Mouse (Mus musculus): ENCODE results near the gene Cd22.
"Not testable (repeated sequence)": the region's sequence is repeated elsewhere in the genome, so short reads cannot be mapped to it uniquely, and the experiment has no call there.

Gene Cd22

DNA sequence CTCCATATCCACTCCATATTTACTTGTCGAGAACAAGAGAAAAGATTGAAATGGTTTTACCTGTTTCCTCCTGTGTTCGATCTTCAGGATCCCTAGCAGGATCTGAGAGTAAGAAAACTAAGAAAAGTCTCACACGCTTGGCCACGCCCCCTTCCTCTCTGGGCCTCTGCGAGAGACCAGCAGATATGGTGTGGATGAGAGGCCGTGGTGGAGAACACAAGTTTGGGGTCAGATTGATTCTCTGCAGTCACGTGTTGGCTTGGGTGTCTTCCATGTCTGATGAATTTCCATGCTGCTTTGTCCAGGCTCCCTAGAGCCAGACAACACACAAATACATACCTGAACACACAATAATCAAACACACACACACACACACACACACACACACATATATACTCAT lies at the start of gene Cd22:
TSS of gene Cd22 (minus strand) at position 167 of the 400 bp plus-strand sequence.
- no peak for DNase-seq (ENCODE audit: low spot score)

DNA sequence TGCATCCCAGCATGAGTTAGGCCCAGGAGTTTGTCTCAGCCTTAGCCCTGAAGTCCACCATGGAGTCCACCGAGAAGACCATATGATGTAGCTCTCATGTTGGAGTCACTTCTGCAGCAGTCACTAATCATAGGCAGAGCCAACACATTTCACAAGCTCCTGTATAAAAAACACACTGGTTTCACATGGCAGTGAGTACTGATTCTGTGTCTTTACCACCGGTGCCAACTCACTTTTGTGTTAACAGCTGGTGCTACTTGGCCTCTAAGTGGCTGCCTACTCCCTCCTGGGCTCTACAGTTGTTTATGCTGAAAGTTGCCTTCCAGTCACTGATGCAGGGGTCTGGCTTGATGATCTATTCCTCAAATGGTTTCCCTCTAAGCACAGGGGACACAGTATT lies 44.4 kb upstream of the Cd22 start, which contains the start of gene Hamp2:
TSS of gene Hamp2 (minus strand) at position 101 of the 400 bp plus-strand sequence.
- not testable (repeated sequence) for DNase-seq (ENCODE audit: low spot score)

DNA sequence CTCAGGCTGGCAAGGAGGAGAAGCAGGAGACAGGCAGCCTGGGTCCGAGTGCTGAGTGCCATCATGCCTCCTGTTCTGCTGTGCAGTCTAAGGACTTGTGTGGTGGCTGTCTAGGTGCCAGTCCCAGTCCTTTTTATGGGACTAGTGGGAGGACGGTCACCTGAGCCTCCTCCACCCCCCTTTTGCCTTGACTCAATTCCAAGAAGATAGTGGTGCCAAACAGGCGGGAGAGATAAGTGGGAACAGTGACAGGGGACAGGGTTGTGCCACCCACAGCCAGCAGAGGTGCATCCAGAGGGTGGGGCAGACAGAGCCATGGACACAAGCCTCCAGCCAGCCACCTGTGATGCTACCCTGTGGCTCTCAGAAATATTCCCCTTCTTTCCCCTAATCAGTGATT lies 43.9 kb upstream of the Cd22 start:
- no peak for DNase-seq (ENCODE audit: low spot score)

DNA sequence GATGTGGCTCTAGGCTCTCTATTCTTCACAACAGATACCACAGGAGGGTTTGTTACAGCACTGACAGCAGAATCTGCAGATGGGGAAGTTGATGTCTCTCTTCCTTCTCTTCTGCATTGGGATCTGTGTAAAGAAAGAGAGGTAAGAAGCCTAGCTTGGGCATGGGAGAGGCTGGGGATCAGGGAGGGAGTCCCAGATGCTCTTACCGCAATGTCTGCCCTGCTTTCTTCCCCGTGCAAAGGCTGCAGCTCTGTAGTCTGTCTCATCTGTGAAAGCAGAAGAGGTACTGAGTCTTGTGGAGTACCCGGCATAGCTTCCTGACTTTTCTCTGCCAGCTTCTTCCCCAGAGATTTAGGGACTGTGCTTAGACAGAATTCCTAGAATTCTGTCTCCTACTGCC lies 42.3 kb upstream of the Cd22 start:
- not testable (repeated sequence) for DNase-seq (ENCODE audit: low spot score)

DNA sequence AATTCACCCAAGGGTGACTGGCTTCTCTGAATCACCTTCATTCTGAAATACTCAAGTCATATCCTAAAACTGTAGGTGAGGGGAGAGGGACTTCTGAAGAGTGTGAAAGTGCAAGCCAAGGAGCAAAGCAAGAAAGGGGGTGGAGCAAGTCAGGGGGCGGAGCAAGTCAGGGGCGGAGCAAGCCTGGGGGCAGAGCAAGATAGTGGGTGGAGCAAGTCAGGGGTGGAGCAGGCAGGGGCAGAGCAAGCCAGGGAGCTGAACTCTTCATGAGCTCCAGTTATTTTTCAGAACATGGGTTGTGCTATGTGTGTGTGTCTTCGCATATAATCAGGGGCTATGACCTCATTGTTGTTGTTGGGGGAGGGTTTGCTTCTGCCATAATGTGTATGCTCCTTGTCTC lies 40.1 kb upstream of the Cd22 start:
- DNase-seq (ENCODE audit: low spot score): no peak

DNA sequence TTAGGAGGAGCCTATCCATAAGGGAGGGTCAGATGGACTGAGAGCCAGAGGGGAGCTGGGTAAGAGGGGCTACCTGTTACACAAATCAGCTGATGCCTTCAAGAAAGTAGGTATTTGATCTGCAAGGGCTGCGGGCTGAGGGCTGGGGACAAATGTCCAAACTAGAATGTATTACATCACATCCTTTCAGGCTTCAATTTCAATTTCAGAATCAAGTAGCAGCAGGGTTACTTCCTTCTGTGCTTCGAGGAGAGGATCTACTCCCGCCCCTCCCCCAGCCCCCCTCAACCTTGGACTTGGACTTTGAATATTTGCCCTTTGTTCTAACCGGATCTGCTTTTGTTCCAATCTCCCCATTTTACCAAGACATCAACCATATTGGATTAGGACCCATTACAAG lies 37.1 kb upstream of the Cd22 start:
- DNase-seq (ENCODE audit: low spot score): no peak

DNA sequence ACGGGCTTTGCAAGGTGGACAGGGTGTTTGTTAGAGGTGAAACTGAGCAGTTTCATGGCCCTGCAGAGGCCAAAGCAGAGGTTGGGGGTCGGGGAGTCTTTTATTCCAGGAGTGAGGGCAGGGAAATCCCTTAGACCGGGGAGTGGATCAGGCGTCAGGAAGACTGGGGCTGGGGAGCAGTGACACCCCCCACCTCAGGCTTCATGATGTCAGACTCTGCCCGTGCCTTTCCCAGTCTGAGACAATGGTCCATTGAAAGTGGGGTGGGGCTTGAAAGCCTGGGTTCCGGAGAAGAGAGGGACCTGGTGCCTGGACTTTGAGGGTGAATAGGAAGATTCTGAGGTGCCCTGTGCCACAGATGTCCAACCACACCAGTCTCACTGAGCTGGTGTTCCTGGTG lies 36.6 kb upstream of the Cd22 start:
- peak; percentile 55 for DNase-seq (ENCODE audit: low spot score)

DNA sequence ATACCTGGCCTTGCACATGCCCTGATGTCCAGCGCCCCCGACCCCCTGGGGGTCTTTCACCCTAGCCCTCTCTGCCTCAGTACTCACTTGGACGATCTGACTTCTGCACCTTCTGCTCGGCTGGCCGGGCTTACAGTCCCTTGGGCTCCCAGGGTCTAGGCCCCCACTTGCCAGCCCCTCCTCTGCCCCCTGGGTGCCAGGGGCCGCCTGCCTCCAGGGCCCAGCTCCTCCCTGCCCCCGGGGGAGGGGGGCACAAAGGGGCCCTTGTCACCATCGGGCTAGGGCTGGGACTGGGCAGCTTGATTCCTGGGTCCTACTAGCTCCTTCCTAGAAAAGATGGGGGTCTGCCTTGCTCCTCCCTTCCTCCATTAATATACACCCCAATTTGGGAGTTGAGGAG lies 34.6 kb upstream of the Cd22 start, which contains the start of gene Mag:
TSS of gene Mag (minus strand) at position 142 of the 400 bp plus-strand sequence.
- DNase-seq (ENCODE audit: low spot score): peak; percentile 53

DNA sequence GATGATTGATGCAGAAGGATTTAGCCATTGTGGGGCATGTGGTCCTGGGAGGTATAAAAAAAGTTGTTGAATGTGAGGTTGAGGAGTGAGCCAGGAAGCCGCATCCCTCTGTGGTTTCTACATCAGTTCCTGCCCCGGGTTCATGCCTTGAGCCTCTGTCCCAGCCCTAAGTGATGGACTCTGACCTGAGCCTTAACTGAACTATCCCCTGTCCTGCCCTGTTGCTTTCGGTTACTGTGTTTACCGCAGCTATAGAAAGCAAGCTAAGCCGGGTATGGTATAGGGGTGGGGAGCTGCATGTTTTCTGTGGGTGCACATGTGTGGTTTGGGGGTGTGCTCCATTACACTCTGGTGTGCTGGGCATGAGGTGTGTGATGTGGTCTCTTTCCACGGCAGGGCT lies 29.6 kb upstream of the Cd22 start:
- no peak for DNase-seq (ENCODE audit: low spot score)

DNA sequence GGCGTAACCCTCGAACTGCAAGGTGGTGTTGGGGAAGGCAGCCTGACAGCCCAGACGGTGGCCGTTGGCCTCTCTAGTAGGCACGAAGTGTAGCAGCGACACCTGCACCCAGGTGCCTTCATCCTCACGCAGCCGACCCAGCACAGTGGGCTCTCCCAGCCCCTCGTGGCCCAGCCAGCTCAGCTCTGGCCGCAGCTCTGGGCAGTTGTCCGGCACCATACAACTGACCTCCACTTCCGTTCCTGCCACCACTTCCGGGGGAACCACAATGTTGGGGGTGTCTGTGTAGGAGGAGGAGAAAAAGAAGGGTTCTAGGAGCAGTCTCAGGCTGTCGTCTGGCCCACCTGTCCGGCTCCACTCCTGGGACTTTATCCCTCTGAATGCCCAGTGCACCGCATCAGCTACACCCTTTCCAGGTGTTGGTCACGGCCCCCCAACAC lies 28.9 kb upstream of the Cd22 start:
- no peak for DNase-seq (ENCODE audit: low spot score)

DNA sequence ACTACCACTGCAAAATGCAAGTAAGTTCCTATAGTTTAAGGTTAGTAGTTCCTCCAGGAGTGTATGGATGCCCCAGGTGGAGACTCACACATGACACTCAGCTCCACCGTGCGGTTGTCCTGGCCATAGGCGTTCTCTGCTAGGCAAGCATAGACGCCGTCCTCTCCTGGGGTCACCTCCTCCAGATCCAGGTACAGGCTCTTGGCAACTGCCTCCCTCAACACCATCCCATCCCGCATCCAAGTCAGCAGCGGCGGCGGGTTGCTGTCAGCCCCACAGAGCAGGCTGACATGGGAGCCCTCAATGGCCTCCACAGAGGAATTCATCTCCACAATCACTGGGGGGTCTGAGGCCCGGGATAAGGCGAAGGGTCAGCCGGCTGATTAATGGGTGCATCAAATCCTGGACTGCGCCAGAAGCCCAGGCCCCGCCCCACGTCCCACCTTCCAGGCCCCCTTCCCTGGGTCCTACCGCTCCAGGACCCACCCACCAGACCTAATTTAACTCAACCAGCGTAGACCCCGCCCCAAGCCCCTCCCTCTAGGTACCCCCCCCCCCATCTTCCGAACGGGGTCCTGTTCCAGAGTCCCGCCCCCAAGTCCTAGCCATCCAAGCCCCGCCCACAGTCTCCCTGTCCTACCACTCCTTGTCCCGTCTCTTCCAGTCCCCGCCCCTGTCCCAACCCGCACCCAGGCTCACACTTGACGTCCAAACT lies 28.3 kb upstream of the Cd22 start:
- no peak for DNase-seq (ENCODE audit: low spot score)

DNA sequence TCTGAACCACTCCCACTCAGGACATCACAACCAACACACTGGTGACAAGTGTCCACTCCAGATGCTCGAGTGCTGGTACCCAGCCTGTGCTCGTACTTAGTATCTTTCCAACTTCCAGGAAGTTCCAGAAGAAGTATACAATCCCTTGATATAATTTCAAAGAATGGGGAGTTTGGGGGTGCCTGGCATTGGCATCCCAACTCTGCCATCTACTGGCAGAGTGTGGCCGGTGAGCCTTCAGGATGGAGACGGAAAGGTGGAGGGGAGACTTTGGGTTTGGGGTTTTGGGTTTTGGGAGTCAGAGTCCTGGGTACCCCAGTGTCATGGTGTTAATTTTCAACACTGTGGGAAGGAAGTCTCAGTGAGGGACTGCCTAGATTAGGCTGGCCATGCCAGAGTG lies 23.9 kb upstream of the Cd22 start:
- no peak for DNase-seq (ENCODE audit: low spot score)

DNA sequence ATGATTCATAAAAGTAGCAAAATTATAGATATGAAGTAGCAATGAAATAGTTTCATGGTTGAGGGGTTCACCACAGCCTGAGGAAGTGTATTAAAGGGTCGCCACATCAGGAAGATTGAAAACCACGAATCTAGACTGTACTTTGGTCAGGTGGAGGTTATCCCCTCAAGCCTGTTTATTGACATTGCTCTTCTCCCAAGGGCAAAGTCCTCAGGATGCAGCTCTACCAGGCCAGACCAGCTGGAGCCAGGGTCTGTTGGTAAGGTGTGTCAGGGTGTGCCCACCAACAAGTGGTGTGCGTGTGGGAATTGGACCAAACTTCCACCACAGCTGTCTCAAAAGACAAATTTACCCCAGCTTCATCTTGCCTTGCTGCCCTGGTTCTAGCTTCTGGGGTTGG lies 15.1 kb upstream of the Cd22 start:
- DNase-seq (ENCODE audit: low spot score): no peak

DNA sequence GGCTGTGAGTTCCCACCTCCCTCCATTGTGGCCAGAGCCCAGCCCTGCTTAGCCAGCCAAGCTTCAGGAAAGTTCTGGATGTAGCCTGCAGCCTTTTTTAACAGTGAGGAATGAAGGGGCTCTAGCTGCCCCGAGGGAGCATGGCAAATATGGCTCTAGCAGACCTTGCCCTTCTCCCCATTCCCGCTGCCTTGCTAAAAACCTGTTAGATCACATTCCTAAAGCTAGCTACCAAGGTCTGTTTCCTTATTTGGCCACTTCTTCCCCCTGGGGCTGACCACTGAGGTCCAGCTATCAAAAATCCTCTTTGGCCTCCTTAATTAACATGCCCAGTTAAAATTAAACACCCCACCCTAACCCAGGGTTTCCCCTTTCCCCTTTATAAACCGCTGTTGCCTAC lies 12.4 kb upstream of the Cd22 start:
- no peak for DNase-seq (ENCODE audit: low spot score)

DNA sequence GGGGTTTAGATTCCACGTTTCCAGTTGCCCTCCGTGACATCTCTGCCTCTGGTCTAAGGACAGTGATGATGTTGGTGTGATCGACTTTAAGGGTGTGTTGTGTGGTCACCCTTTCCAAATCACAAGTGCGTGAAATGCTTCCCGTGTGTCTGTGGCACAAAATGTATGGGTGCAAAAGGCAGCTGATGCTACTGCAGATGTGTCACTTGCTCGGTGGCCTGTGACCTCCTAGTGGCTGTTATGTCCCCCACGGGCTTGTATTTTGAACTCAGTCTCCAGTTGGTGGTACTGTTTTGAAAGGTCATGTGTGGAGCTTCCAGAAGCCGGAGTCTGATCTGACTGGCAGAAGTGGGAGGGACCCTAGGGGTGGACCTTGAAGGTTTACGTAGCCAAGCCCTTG lies 11.6 kb upstream of the Cd22 start:
- no peak for DNase-seq (ENCODE audit: low spot score)

DNA sequence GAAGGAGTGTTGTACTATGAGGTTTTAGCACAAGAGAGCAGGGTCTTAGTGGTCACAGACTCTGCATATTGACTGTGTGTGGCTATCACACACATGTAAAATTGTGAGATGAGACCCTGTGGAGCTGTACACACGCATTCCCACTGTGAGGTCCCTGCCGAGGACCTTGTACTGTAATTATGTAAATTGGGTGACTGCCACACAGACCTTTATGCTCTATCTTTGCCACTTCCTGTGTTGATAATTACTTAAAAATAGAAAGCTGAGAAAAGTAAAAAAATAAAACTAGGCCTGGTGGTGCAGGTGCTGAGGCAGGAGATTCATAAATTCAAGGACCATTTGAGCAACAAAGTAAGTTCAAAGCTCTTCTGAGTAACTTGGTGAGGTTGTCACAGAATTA lies 10.5 kb upstream of the Cd22 start:
- DNase-seq (ENCODE audit: low spot score): no peak

DNA sequence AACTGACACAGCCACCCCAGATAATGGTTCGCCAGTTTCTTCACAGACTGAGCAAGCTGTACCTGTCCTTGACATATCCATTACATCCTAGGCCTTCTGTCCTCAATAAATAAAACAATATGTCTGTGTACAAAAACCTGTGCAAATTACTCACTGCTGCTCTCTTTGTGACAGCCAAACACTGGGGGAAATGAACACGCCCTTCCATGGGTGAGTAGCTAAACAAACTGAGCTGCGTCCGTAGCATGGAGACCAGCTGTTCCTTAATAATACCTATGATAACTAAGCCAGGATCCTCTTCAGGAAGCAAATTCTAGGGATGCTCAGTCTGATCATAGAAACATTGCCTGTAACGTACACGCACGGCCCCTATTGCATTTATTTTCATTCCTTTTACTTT lies 8.6 kb upstream of the Cd22 start:
- DNase-seq (ENCODE audit: low spot score): no peak

DNA sequence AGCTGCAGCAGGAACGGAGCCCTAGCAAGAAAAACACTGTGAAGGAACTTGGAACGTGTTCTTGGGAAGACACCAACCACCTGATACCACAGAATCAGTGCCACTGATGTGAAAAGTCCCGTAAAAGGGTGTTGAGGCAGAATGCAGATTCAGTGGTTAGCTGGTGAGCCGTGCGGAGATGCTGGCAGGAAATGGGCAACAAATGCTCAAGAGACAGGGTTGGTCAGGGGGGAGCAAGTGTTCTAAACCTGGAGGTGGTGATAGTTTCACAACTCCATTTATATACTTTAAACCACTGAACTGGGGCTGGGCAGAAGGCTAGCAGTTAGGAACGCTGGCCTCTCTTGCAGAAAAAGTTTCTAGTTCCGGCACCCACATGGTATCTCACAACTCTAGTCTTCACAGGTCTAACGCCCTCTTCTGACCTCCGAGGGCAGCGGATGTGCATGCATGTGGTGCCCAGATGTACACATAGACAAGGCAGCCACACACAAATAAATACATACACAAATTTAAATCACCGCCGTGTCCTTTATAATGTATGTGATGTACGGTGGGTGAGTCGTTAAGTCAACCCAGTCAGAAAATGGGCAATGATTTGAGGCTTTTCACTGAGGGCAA lies 7.5 kb upstream of the Cd22 start:
- no peak for DNase-seq (ENCODE audit: low spot score)

DNA sequence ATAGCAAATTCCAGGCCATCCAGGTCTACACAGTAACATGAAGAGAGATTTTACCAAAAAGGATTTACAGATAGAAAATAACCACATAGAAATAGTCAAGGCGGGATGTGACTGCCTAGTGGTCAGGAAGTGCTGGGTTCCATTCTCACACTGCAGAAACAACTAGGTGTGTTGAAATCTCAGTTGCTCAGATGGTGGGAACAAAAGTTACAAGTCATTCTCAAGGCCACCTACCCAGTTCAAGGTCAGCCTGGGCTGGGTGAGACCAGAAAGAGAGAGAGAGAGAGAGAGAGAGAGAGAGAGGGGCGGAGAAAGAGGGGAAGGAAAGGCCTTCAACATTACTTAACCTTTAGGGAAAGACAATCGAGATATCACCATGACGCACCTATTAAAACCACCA lies 6.7 kb upstream of the Cd22 start:
- no peak for DNase-seq (ENCODE audit: low spot score)

DNA sequence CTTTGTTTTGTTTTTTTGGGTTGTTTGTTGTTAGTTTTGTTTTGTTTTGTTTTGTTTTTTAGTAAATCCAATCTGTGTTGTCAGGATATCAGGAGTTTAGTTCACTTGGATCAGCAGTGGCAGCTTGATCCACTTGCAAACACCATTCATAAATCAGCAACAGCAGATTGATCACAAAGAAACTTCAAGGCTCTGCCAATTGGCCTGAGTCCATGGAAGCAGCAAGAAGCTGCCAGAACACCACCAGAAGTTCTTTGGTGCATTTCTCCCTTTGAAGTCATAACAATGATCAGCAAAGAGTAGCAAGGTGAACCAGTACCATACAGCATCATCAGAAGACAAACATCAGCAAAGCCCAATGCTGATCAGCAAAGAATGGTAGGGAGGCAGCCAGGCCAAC lies 3.9 kb upstream of the Cd22 start:
- DNase-seq (ENCODE audit: low spot score): no peak

DNA sequence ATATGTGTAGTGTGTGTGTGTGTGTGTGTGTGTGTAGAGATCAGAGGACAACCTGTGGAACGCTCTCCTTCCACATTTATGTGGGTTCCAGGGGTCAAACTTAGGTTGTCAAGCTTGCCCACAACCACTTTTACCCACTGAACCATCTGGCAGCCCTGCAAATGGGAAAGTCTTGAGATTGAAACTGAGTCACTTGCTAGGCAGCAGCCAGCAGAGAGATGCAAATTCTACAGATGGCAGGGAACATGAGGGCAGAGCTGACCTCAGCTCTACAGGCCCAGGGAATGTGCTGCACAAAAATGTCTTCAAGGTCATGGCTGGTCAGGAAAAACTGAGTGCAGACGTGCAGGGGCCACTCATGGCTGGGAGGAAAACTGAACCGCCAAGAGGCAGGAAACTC lies 1.2 kb upstream of the Cd22 start:
- DNase-seq (ENCODE audit: low spot score): no peak

DNA sequence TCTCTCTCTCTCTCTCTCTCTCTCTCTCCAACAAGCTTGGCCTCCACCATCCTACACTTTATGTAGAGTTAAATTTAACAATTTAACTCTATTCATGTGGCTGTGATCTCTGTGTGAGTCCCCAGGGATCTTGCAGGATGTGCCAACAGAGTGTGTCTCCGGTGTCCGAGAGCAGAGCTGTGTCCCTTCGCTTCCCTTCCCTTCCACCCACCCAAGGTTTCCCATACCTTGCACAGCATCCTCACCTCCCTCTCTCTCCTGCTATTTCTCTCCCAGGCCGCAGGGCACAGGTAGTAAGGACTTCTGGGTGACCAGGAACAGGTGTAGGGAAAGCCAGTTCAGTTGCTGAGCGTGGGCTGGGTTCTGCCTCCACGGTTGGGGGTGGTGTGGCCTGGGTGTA lies 1.2 kb downstream of the Cd22 start:
- no peak for DNase-seq (ENCODE audit: low spot score)

DNA sequence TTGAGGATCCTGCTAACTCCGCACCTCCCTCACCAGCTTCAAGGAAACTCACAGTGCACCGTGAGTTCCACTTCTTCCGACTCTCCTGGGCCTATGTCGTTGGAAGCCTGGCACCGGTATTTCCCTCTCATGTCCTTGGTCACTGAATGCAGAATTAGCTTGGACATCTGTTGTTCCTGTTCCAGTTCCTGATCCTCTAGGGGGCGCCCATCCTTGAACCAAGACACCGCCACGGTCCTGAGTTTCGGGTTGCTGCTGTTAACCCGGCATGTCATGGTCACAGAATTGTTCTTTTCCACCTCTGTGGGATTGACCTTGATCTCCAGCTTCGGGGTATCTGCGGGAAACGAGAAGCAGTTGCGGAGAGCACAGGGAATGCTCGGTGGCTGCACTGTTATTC lies 7.1 kb downstream of the Cd22 start:
- DNase-seq (ENCODE audit: low spot score): peak; percentile 83

DNA sequence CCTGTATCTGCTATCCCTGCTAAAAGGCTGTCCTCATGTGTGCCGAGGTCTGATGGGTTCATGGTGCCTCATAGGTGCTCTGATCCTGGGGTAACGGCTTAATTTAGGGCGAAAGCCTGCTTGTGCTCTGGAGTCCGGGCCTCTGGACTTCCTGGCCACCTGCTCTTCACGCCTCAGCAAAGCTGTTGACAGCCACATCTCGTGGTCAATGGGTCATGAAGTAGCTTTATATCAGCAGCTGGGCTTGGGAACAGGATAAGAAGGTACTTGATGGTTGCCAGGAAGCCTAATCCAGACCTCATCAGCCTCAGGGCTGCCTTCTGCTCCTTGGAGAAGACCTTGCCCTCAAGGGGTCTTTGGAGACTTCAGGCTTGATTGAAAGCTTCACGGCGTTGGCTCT lies 16.8 kb downstream of the Cd22 start:
- no peak for DNase-seq (ENCODE audit: low spot score)
